Mouse (Mus musculus) heart, adult 8-10 months (tissue): ENCODE measurements around the gene Nectin4. TPM values are rescaled to one million over a fixed set of nuclear protein-coding genes. Genes with fewer than 3 reads are reported as not detected.

ENCODE experiments used
- DNase-seq: peaks from one replicate; pipeline ENCODE4 v3.0.0; 2022; ENCODE audit warnings: low spot score
- total RNA-seq, 4 experiments: library from RNA; stranded (reverse); gene quantifications; 2 replicates each; pipeline ENCODE4 v1.2.4; 2022

Gene Nectin4
- total RNA-seq, 4 experiments from 2014 or later, result 0.11 to 0.38 (median 0.25) TPM; not detected in 1

DNA sequence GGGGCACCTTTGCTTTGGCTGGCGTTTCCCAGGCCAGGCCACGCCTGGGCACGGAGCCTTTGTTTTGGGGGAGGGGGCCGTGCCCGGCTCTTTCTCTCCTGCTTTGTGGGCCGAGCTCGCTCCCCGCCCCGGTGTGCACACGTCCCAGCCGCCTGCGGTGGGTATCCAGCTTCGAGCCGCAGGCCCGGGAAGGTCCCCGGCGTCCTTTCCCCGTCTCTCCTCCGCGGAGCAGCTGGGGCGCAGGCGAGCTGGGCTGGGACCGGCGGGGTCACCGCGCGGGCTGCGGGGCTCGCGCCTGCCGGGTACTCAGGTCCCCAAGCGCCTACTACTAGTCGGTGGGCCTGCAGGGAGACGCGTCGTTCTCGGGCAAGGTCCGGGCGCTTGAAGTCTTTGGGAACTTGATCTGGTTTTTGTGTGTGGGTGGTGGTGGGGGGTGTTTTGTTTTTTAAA lies 41.6 kb downstream of the Nectin4 start:
- DNase-seq, result no peak

DNA sequence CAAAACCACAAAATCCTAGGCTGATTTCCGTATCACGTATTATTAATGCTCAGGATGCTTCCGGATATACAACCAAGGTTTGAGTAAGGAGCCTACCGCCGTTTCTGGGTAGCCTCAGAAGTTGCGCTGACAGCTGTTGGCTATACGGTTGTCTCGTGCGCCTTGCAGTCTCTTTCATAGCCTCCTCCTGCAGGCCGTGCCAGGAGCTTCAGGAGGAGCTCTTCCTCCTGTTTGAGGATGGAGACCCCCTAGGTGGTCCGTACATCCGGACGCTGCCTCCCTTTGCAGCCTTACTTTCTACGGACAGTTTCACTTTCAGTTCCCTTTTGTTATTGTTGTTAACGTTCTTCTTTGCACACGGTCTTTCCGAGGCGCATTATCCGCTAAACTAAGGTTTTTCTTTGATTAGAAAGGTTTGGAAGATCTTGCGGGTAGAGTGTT lies 42.1 kb downstream of the Nectin4 start:
- peak; percentile 48 for DNase-seq

DNA sequence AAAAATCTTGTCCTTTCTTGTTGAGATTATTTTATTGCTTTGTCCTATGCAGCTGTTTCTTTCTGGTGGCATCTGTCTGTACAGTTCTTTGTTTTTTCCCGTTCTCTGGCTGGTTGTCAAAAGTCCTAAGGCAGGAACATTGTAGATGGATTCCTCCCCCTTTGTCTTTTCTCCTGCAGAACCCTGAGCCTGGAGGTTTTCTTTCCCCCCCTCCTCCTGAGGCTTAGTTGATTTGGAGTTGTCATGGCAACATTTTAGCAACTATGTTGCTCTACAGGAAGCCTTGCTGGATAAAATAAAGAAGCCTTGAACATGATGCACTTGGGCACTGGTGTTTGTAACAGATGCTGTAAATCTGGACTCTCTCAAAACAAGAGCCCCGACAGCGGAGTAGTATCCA lies 42.5 kb downstream of the Nectin4 start:
- peak; percentile 35 for DNase-seq

DNA sequence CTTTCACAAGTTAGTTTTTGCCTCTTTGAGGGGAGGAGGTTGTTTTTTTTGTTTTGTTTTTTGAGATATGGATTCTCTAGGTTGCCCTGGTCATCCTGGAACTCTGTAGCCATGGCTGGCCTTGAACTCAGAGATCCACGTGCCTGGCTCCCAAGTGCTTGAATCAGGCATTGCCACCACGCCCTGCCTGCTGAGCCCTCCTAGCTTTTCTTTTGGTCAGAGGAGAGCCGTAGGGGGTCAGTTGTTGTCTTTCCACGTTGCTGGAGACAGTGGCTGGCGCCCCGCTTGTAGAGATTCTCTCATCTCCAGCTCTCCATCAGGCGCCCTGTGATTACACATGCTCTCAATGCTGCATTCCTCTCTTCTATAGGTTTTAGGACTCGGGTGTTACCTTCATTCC lies 43.7 kb downstream of the Nectin4 start:
- DNase-seq, result no peak

DNA sequence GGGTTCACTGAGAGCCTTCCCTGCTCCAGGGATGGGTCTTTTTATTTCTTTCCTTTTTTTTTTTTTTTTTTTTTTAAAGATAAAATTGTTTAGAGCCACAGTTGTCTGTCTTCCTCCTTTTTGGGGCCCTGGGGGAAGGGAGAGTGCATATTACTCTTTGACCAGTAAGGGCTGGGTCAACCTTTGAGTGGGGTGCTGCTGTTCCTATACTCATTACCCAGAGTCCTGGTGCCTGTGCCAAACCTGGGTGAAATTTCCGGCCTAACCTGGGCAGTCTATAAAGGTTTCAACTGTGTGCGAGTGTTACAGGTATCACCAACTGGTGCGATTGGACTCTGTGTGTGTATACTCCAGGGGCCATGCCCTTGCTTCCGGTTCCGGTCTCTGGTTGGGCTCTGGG lies 48.8 kb downstream of the Nectin4 start, which contains the start of gene Tstd1:
TSS of gene Tstd1 (plus strand) at position 213 of the 400 bp plus-strand sequence.
- DNase-seq, result no peak

DNA sequence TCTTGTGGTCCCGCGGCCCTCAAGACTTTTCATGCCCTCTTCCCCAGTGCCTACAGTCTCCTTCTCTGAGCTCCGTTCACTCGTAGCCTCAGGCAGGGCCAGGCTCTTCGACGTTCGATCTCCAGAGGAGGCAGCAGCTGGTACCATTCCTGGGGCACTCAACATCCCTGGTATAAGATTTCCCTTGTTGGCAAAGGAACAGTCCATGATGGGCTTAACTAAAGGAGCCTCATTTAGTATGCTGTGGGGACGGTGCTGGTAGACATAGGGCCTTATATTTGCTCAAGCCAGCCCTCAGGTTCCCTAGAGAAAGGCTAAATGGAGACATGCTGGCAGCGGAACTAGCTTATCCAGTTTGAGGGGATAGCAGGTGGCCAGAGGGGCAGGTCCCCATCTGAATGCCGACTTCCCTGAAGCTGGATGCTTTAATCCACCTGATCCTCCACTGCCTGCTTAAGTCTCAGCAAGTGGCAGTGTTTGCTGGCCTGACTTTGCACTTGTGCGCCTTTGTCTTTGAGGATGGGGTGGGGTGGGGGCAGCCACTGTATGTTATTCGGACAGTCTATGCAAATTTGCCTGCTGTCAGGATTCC lies 49.5 kb downstream of the Nectin4 start:
- DNase-seq, result no peak

DNA sequence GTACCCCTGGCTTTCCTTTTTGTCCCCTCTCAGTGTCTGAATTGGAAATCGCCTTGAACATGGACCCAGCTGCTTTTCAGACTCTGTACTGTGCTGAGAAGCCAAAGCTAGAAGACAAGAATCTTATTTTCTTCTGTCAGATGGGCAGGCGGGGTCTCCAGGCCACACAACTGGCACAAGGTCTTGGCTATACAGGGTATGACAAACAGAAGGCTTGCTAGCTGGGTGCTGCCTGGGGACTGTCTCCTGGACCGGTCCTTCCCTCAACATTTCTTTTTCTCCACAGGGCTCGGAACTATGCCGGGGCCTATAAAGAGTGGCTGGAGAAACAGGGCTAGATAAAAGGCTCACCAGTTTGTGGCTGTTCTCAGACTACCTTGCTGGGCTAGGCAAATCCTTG lies 50.0 kb downstream of the Nectin4 start:
- no peak for DNase-seq

DNA sequence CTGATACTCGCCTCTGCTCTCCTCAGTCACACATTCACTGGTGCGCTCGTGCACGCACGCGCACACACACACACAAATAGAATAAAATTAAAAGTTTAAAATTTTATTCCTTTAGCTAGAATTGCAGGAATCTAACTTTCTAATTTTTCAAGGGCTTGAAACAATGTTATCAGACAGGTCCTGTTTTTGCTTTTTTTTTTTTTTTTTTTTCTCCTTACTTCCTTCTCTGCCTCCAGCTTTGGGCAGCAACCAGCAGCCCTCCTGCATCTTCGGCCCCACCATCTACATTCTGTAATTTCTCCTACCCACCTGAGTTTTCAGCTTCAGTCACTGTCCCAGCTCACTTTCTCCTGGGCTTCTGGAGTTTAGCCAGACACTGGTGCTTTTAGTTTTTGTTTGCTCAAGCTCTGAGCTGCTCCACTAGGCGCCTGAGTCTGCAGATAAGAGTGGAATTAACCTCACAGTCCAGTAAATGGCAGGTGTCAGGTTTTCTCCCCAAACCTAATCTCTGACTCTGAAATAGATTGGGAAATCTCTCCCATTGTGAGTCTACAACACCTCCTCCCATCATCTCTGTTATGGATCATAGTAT lies 52.7 kb downstream of the Nectin4 start:
- DNase-seq, result no peak

DNA sequence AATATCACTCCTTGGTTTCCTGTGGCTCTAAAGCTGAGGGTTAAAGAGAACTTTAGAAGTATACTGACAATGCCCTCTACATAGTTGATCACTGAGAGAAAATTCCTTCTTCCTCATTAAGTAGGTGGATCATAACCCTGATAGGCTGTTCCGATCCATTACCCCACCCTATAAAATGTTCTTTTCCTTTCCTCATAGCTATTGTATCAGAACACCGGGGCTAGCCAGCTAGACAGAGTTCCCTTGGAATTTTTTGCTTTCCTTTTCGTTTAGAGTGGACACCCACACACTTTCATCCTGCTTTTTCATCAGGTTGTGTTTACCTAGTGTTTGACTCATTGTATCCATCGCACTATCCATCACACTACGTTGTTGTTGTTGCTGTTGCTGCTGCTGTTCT lies 54.7 kb downstream of the Nectin4 start:
- no peak for DNase-seq

DNA sequence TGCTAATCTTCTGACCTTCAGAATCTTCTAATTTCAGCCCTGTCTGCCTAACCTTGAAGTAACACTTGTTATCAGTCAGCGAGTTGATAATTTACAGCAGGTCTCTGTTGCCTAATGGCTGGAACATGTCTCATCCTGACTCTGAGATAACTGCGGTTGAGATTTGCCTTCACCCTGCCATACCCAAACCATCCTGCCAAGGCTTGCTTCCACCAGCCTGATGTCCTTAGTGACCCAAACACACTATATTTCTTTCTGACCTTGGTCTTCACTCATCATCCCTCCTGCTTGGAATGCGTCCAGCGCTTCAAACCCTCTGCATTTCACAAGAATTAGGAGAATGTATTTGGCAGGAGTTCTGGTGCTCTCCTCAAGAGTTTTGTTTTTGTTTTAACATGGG lies 55.2 kb downstream of the Nectin4 start:
- no peak for DNase-seq

DNA sequence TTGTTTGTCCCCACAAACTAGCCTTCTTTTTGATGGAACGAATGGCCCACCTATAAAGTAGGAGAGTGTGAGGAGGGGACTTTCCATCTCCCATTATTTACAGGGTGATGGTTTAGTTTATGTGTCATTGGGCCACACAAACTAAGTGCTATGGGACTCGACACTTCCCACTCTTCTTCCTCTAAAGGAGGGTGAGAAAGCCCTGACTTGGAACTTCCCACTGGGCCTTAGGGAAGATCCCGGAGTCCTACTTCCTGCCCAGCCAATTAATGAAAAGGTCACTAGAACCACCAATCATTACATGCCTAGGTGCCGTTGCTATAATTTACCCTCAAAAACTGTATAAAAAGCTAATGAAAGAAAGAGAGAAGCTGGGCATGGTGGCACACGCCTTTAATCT lies 62.3 kb downstream of the Nectin4 start:
- DNase-seq, result no peak

DNA sequence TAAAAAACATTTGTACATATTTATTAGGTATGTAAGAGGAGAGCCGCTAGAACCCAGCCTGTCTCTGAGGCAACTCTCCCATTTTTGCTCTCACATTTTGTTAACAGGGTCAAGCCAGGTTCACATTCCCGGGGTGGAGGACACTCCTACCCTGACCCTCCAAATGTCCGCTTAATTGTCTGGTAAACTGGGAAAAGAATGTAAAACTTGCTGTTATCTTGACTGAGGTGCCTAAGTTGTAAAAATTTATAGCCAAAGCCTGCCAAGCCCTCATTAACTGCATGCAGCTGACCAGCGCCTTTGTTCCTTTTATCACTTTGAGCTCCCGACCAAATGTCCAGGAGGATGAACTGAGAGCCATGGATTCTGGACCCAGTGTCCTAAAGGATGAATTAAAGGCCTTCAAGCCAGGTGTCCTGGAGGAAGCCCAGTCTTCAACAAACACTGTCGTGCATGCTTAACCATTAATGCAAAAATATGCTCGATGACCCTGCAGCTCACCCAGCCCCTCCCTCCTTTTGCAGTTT lies 65.5 kb downstream of the Nectin4 start:
- DNase-seq, result no peak

DNA sequence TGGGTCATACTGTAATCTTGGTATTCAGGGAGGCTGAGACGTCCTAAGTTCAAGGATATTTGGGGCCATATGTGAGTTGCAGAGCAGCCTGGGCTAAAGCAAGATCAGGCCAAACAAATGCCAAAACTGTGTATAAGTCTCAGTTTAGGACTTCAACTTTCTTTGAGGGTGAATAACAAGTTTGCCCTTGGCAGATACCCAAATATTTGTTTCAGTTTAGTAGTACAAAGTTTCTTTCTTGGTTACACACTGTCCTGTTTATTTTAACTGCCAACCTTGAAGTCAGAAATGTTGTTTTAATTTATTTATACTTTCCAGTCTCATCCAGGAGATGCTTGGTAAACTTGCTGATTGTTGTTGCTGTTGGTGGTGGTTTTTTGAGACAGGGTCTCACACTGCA lies 66.1 kb downstream of the Nectin4 start:
- no peak for DNase-seq

DNA sequence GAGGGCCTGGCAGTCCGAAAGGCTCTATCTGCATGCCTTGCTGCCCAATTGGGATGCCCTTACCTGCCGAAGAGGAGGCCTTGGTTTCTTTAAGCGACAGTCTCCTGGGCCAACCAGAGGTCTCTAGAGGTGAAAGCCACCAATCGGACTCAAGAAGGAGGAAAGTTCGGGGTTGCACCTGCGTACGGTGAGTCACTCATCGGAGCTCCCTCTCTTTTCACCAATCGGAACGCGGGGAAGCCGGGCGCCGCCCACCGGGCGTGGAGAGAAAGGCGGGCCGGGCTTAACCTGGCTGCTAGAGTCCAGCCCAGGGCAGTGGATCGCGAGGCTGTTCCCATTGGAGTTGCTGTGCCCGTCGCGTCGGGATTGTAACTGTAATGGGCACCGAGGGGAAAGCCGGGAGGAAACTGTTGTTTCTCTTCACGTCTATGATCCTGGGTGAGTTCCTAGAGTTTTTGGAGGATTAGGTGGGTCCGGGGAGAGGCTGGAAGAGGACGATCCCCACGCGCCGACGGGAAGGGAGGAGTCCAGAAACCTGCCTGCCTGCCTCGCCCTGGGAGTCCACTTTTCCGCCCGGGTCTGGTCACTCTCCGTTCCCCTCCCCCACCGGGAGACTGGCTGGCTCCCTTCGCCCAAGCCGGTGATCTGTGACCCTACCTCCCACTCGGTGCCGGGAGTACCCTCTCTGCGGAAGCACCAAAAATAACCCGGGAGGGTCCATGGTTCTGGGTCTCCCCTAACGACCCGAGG lies 67.5 kb downstream of the Nectin4 start, which contains the start of gene F11r:
TSS of gene F11r (plus strand) at position 272 of the 750 bp plus-strand sequence.
- peak; percentile 83 for DNase-seq

Other genes with a start within 250 kb of the Nectin4 start
- gene Sdhc, start 219.5 kb upstream of the Nectin4 start, total RNA-seq, result 1,000 to 10,000 TPM; 1,259 to 1,304 (median 1,268) TPM
- under 1 TPM in 2 of 4 experiments, not detected in 2; 0.31 to 0.41 TPM for gene Mpz, start 219.4 kb upstream of the Nectin4 start, total RNA-seq
- 100 to 1,000 TPM; 193 to 360 (median 253) TPM for gene Pcp4l1, start 173.8 kb upstream of the Nectin4 start, total RNA-seq
- gene Nr1i3, start 156.1 kb upstream of the Nectin4 start, total RNA-seq, result not detected
- gene Tomm40l, start 147.6 kb upstream of the Nectin4 start, total RNA-seq, result 100 to 1,000 TPM in 1 of 4 experiments, 10 to 100 TPM in 3; 94.3 to 111 (median 97.4) TPM
- gene Apoa2, start 145.0 kb upstream of the Nectin4 start, total RNA-seq, result 1 to 10 TPM; 1.8 to 4.9 (median 1.9) TPM
- gene Fcer1g, start 135.7 kb upstream of the Nectin4 start, total RNA-seq, result 10 to 100 TPM in 2 of 4 experiments, 1 to 10 TPM in 2; 8.2 to 14.4 (median 11.5) TPM
- under 1 TPM; 0.19 to 0.60 (median 0.25) TPM for gene Adamts4, start 119.7 kb upstream of the Nectin4 start, total RNA-seq
- gene Ndufs2, start 118.7 kb upstream of the Nectin4 start, total RNA-seq, result 1,000 to 10,000 TPM; 1,619 to 1,708 (median 1,672) TPM
- 10 to 100 TPM; 15.4 to 20.8 (median 19.1) TPM for gene B4galt3, start 99.8 kb upstream of the Nectin4 start, total RNA-seq
- gene Ppox, start 88.9 kb upstream of the Nectin4 start, total RNA-seq, result 10 to 100 TPM; 11.9 to 16.6 (median 12.7) TPM
- 10 to 100 TPM; 18.9 to 21.1 (median 19.9) TPM for gene Usp21, start 82.1 kb upstream of the Nectin4 start, total RNA-seq
- 10 to 100 TPM; 88.2 to 96.3 (median 90.7) TPM for gene Ufc1, start 75.1 kb upstream of the Nectin4 start, total RNA-seq
- 10 to 100 TPM; 21.2 to 26.1 (median 21.9) TPM for gene Dedd, start 41.0 kb upstream of the Nectin4 start, total RNA-seq
- gene Nit1, start 24.5 kb upstream of the Nectin4 start, total RNA-seq, result 10 to 100 TPM; 26.9 to 36.8 (median 29.4) TPM
- 100 to 1,000 TPM in 1 of 4 experiments, 10 to 100 TPM in 3; 55.3 to 103 (median 78.2) TPM for gene Pfdn2, start 24.4 kb upstream of the Nectin4 start, total RNA-seq
- gene Klhdc9, start 9.3 kb upstream of the Nectin4 start, total RNA-seq, result under 1 TPM in 1 of 4 experiments, not detected in 3; 0.16 TPM
- 1 to 10 TPM; 1.7 to 3.0 (median 2.0) TPM for gene Arhgap30, start 18.9 kb downstream of the Nectin4 start, total RNA-seq
- 10 to 100 TPM; 43.0 to 48.4 (median 45.2) TPM for gene Usf1, start 41.2 kb downstream of the Nectin4 start, total RNA-seq
- 1 to 10 TPM in 3 of 4 experiments, under 1 TPM in 1; 0.75 to 2.0 (median 1.3) TPM for gene Tstd1, start 48.8 kb downstream of the Nectin4 start, total RNA-seq
- 10 to 100 TPM; 34.5 to 36.2 (median 35.6) TPM for gene F11r, start 67.4 kb downstream of the Nectin4 start, total RNA-seq
- gene Alyref2, start 133.4 kb downstream of the Nectin4 start, total RNA-seq, result 1 to 10 TPM; 1.8 to 2.8 (median 2.1) TPM
- not detected for gene Itln1, start 165.2 kb downstream of the Nectin4 start, total RNA-seq
- gene Cd244a, start 189.1 kb downstream of the Nectin4 start, total RNA-seq, result 1 to 10 TPM in 1 of 4 experiments, under 1 TPM in 3; 0.09 to 1.3 (median 0.17) TPM
- under 1 TPM; 0.16 to 0.49 (median 0.31) TPM for gene Ly9, start 237.3 kb downstream of the Nectin4 start, total RNA-seq